Mouse (Mus musculus) gastrocnemius, postnatal 25 days (tissue): ENCODE results near the gene Rxfp1. TPM values are rescaled to one million over a fixed set of nuclear protein-coding genes. Genes with fewer than 3 reads are reported as not detected.

Experiments
- DNase-seq: peaks from one replicate; pipeline ENCODE4 v3.0.0; 2022
- total RNA-seq, 2 experiments: library from RNA; stranded (reverse); gene quantifications; 1 replicate in 1 of 2; 2 replicates in 1 of 2; pipeline ENCODE4 v1.2.3; 2021

Gene Rxfp1
- total RNA-seq, 2 experiments from 2014 or later: not detected

DNA sequence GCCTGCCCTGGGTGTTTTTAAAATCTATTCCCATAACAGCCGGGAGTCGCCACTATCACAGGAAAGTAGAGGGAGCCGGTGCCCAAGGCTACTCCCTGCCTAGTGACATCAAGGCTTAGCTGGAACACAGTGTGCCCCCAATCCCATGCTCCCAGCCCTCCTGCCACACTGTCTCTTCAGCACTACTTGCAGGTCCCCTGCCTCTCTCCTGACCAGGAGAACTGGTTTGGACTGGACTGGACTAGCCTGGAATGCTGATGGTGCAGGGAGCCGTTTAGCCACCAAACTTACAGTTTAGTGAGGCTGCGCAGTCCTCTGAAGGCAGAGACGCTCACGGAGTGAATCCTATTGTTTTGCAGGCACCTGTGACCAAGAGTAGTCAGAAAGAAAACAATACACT, 67.1 kb downstream of the Rxfp1 start:
- DNase-seq: no peak

DNA sequence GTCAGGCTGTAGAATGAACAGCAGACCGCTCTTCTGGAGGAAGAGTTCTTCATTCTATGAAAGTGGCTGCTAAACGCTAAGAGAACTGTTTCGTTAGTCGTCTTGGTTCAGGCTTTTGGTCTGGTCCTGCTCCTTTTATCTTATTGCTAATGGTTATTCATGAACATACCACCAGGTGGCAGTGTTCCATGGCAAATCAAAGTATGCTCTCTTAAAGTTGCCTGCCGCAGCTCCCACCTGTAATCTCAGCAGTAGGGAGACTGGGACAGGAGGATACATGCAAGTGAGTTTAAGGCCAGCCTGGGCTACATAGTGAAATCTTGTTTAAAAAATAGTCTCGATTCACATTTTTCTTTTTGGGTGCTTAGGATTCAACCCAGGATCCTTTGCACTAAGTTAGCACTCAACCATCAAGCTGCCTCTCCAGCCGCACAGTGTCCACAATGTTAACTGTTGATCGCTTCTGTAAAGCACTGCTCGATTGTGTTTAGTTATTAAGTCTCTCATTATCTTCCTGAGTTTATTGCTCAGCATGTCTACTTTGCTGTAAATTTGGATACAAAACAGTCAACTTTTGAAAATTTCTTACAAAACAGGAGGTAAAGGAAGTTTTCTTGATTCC, 72.8 kb downstream of the Rxfp1 start:
- DNase-seq: no peak

DNA sequence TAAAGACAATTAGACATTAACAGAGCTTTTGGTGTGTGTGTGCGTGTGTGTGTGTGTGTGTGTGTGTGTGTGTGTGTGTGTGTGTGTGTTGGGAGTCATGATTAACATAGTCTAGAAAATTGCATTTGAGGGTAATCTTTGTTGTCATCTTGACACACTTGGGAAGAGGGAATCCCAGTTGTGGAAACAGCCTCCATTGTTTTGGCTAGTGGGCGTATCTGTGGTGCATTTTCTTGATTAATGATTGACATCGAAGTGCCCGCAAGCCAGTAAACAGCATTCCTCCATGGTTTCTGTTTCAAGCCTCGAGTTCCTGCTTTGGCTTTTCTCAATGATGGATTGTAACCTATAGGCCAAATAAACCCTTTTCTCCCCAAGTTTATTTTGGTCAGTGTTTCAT, 81.0 kb downstream of the Rxfp1 start:
- DNase-seq: no peak

DNA sequence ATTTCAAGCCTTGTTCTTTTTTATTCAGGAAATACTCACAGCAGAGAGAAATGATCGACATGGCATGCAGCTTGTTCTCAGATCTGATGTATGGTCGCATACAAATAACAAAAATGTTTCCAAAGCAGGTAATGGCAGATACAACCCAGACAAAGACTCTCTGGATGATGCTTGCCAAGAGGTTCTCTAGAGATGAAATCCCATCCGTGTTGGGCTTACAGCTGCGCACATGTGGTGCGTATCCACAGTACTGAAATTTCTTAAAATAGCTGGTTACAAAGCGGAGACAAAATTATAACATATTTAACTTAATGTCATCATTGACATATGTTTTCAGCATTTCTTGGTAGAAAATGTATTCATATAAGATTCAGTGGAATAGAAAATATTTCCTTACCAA, 85.6 kb downstream of the Rxfp1 start:
- no peak for DNase-seq

DNA sequence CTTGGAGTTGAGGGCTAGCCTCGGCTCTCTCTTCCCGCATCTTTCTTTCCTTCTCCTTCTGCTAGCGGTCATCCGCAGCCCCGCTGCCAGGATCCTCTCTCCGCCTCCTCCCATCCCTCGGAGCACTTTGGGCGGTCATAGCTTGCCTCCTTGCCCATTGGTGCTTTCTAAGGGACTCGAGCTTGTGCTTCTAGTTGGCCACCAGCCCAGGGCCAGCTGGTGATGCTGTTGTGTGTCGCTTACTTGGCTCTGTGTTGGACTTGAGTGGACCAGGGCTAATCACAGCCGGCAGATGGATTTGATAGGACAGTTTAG, 108.3 kb downstream of the Rxfp1 start, which contains the start of gene Etfdh:
Etfdh (minus strand) TSS at position 85 of the 315 bp plus-strand sequence.
- DNase-seq: peak; percentile 71

DNA sequence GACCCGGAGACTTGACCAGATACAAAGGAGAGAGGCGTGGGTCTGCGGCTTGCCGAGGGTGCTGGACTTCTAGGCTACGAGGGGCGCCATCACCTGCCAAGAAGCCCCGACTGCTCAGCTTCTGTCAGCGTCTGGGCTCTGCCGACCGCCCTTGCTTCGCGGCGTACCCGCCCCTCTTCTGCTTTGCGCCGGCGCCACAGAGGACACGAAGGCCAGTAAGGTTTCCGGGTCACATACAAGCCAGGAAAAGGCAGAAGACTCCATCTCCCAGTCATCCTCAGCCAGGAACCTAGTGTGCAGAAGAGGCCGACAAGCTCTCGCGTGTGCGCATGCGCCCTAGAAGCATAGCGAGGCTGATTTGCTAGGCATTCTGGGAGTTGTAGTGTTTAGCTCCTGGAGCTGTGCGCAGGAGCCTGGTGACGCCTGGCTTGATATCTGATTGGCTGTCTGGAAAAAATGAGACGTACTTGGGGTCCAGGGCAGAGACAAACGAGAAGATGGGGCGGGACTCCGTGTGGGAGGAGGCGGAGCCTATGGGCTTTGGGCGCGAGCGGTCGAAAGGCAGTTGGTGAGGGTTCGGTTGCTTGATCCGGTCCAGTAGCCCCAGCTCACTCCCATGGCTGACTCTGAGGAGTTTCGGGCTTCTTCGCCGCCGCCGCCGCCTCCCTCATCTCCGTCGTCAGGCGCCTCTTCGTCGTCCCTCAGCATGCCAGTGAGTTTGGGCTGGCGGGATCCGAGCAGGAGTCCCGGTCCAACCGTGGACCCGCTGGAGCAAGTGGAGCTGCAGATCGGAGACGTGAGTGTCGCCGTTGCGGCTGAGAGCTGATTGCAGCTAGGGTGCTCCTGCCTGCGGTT, 108.9 kb downstream of the Rxfp1 start, which contains the start of gene 4930579G24Rik:
4930579G24Rik (plus strand) TSS at position 519 of the 855 bp plus-strand sequence.
- DNase-seq: peak; percentile 98

DNA sequence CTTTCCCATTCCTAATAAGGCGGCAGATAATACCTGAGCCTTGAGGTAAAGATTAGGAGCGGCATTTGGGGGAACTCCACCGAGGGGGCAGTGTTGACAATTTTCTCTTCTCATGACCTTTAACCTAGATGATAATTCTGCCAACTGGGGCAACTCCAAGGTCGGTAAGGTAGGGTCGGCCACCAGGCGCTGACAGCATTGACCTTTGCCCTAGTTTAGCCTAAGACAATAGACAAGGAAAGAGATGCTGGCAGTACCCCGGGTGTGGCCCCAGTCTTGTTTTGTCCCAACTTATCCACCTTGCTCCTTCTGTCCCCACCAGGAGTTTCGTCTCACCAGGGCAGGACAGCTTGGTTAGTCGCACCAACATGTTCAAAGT, 109.5 kb downstream of the Rxfp1 start:
- DNase-seq: no peak

DNA sequence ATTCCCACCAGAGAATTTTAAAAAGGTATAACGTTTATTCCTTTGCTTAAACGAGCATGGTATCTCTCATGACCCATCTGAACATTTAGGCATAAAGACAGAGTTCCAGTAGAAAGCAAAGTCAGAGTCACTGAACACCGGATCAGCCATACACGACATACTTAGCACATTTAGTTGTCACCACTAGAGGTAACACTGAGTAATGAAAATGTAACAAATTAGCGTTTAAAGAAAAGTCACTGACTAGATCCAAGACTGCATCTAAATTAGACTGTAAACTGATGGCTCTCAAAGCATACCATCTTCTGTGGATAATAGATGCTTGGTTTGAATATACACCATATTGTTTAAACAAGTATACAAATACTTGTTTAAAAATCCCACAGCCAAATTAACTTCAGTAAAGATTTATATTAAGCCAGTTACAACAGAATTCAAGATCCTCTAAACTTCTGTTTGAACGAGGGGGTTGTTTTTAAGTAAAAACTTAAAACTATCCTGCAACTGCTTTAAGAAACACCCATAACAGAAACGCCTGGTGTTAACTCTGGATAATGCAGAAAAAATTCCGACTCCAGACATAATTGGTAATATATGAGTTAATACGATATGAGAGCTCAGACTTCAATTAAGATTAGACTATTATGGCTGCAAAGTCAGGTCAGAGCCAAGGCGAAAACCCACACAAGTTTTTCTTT, 110.0 kb downstream of the Rxfp1 start:
- no peak for DNase-seq

DNA sequence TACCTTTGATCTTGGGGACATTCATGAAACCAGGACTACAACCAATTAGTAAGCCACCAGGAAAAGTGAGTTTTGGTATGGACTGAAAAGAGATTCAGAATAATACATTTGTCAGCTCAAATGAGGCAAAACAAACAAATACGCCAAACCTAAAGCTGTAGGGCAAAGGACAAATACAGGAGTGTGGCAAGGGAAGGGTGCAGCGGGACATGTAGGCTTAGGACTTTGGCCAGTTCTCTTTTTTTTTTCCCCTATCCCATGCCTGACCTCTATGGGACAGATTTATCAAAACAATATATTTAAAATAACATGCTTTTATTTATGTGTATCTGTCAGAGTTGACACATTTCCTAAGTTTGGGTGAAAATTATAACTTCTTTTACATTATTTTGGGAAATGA, 127.8 kb downstream of the Rxfp1 start:
- no peak for DNase-seq

DNA sequence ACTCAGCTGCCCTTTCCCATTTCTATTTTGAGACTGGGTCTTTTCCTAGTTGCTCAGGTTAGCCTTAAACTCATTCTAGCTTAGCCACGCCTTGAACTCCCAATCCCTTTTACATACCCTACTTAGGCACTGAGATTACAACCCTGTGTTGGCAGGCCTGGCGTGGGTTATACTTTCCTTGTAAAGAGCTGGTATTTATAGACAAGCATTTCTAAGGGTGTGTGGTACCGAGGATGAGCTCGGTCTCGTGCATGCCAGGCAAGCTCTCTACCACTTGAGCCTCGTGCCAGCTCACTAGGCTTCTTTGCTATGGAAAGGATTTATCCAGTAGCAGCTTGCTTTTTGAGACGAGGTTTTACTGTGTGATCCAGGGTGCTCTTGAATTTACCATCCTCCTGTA, 142.2 kb downstream of the Rxfp1 start:
- no peak for DNase-seq

DNA sequence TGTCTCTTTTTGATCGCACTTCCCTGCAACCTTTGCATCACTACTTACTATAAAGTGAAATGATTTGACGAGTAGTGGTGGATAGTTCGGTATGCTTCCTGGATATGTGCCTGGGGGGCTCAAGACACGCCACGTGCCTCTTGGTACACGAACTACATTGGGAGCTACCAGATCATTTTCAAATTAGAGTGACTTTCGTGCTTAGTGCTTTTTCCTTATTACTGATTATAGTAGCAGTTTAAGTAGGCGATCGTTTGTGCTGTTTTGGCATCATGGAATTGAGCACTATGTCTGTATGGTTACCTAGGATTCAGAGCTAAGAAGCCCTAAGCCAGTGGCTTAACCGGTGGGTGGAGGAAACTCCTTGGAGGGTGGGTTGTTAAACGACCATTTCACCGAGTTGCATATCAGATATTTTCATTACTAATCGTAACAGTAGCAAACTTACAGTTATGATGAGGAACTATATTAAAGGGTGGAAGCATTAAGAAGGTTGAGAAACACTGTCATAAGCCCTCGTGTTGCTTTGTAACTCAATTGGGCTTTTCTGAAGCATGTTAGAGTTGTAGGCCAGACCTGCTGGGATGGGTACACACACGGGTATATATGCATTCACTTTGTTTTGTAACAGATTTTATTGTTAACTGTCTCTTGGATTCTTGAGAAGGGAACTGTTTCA, 145.7 kb downstream of the Rxfp1 start:
- DNase-seq: no peak

Other genes starting within 250 kb of the Rxfp1 start
- gene Fnip2, start 170.1 kb downstream of the Rxfp1 start, total RNA-seq: 1 to 10 TPM; 3.9 to 4.4 TPM
- gene Ppid, start 146.5 kb downstream of the Rxfp1 start, total RNA-seq: 10 to 100 TPM; 34.6 to 42.5 TPM
- gene 4930579G24Rik, start 108.8 kb downstream of the Rxfp1 start, total RNA-seq: 1 to 10 TPM; 1.2 to 1.4 TPM
- 100 to 1,000 TPM; 106 to 115 TPM for gene Etfdh, start 108.4 kb downstream of the Rxfp1 start, total RNA-seq
- 1 to 10 TPM; 1.3 to 3.4 TPM for gene Tmem144, start 114.9 kb upstream of the Rxfp1 start, total RNA-seq
- 10 to 100 TPM; 10.2 to 13.3 TPM for gene Fam198b, start 146.7 kb upstream of the Rxfp1 start, total RNA-seq